Mouse (Mus musculus): ENCODE measurements around the gene Tns2. TPM values are rescaled to one million over a fixed set of nuclear protein-coding genes. Genes with fewer than 3 reads are reported as not detected.

Tns2 gene
- polyA plus RNA-seq, 1 experiment from 2014 or later = 8.7 TPM

GRCm38 (mm10) chr15:102120530-102120929 is 20.3 kb downstream of the Tns2 start:
- H3K36me3 ChIP-seq (ENCODE audit: control insufficient read depth, insufficient read depth, low read length) = peaks cover 27% of the 10 kb centered on the region
- H3K27ac ChIP-seq (ENCODE audit: low read depth, low read length) = no peak overlapping the region
- no peak overlapping the region for H3K4me2 ChIP-seq (ENCODE audit: low read length)
- H3K27me3 ChIP-seq (replicated peaks; ENCODE audit: control insufficient read depth, insufficient read depth, low read length) = no peaks in the 10 kb centered on the region
- H3K9ac ChIP-seq (ENCODE audit: low read depth, low read length) = no peak overlapping the region
- 78% methylated on average over 5 of the region's 5 CpGs for WGBS
- no peak for ATAC-seq
- H3K4me1 ChIP-seq (ENCODE audit: control insufficient read depth, insufficient read depth, low read depth, low read length) = peaks cover 18% of the 10 kb centered on the region
- no peak overlapping the region for H3K4me3 ChIP-seq (ENCODE audit: low read length)
- H3K9me3 ChIP-seq (ENCODE audit: control insufficient read depth, low read length) = no peaks in the 10 kb centered on the region

DNA sequence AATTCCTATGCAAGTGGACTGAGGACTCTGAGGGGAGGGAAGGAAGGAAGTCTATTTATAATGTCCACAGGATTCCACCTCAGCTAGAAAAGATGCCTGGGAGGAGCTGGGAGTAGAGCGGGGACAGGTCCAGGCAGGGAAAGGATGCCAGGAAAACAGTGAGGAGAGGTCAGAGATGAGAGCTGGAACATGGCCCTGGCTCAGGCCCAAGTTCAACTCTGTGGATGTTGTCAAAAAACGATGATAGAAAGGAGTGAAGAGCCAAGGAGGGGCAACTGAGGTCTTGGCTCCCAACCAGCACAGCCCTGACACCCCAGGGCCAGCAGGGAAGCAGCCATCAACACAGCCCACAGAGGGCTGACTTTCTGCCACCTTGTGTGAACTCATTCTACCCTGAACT is 26.1 kb downstream of the Tns2 start:
- Histone ChIP-seq H3K9me3 (ENCODE audit: control insufficient read depth, low read length) (no peaks in the 10 kb centered on the region), H3K36me3 (ENCODE audit: control insufficient read depth, insufficient read depth, low read length) (peaks cover 41% of the 10 kb centered on the region), H3K4me3 (ENCODE audit: low read length) (no peak overlapping the region), H3K4me2 (ENCODE audit: low read length) (no peak overlapping the region), H3K27me3 (replicated peaks; ENCODE audit: control insufficient read depth, insufficient read depth, low read length) (no peaks in the 10 kb centered on the region), H3K9ac (ENCODE audit: low read depth, low read length) (no peak overlapping the region), H3K4me1 (ENCODE audit: control insufficient read depth, insufficient read depth, low read depth, low read length) (no peaks in the 10 kb centered on the region; the same call in 1 of the 2 replicates), H3K27ac (ENCODE audit: low read depth, low read length) (no peak overlapping the region)
- 43% methylated on average over 2 of the region's 2 CpGs for WGBS
- no peak for ATAC-seq

- H3K4me1 ChIP-seq (ENCODE audit: control insufficient read depth, insufficient read depth, low read depth, low read length) = peaks cover 13% of the 10 kb centered on the region
- no peak overlapping the region for H3K4me3 ChIP-seq (ENCODE audit: low read length)
- no peak overlapping the region for H3K9ac ChIP-seq (ENCODE audit: low read depth, low read length)
- 85% methylated on average over 9 of the region's 9 CpGs for WGBS
- peaks cover 26% of the 10 kb centered on the region for H3K36me3 ChIP-seq (ENCODE audit: control insufficient read depth, insufficient read depth, low read length)
- no peaks in the 10 kb centered on the region for H3K27me3 ChIP-seq (replicated peaks; ENCODE audit: control insufficient read depth, insufficient read depth, low read length)
- H3K4me2 ChIP-seq (ENCODE audit: low read length) = no peak overlapping the region
- H3K9me3 ChIP-seq (ENCODE audit: control insufficient read depth, low read length) = no peaks in the 10 kb centered on the region
- H3K27ac ChIP-seq (ENCODE audit: low read depth, low read length) = no peak overlapping the region
- ATAC-seq = no peak
These were observed 33.1 kb downstream of the Tns2 start for GRCm38 (mm10) chr15:102133314-102133713.

DNA sequence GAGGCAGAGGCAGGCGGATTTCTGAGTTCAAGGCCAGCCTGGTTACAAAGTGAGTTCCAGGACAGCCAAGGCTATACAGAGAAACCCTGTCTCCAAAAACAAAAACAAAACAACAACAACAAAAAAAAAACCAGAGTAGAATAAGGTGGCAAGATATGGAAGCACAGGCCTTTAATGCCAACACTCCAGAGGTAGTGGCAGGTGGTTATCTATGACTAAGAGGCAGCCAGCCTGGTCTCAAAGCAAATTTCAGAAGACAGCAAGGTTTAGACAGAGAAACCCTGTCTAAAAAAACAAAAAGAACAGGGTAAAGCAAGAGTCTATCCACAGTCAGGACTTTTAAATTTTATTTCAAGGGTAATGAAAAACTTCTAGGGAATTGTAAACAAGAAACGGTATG is 34.5 kb downstream of the Tns2 start:
- H3K9ac ChIP-seq (ENCODE audit: low read depth, low read length) = no peak overlapping the region
- H3K4me2 ChIP-seq (ENCODE audit: low read length) = peak overlapping the region; percentile 64
- no peaks in the 10 kb centered on the region for H3K9me3 ChIP-seq (ENCODE audit: control insufficient read depth, low read length)
- no peaks in the 10 kb centered on the region for H3K27me3 ChIP-seq (replicated peaks; ENCODE audit: control insufficient read depth, insufficient read depth, low read length)
- H3K4me3 ChIP-seq (ENCODE audit: low read length) = no peak overlapping the region; the same call in 1 of the 2 replicates
- no peak overlapping the region for H3K27ac ChIP-seq (ENCODE audit: low read depth, low read length)
- H3K4me1 ChIP-seq (ENCODE audit: control insufficient read depth, insufficient read depth, low read depth, low read length) = peaks cover 13% of the 10 kb centered on the region
- ATAC-seq = no peak
- H3K36me3 ChIP-seq (ENCODE audit: control insufficient read depth, insufficient read depth, low read length) = peaks cover 23% of the 10 kb centered on the region
- WGBS = 85% methylated on average over 2 of the region's 2 CpGs

DNA sequence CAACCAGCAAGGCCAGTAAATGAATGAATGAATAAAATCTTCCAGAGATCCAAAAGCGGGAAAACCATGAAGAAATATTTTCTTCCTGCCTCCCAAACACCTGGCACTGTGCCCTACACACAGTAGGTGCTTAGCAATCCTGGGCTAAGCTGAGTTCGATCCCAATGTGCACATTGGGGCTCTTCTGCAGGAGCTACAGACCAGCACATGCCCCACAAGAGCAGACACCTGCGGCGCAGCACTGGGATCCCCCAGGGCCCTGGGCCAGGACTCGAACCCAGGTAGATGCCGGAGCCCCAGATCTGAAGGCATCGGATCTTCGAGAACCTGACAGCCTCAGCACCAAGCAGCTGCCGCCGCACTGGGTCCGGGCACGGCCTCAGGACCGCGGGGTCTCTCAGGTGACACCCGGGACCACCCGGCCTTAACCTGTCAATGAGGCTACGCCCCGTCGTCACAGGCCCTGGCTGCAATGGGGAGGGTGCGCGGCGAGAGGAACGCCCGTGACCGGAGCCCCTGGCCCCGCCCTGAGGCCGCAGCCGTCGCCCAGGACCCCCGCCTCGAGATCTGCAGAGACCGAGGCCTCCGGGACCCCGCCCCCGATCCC is 35.4 kb downstream of the Tns2 start:
- peak overlapping the region; percentile 64 for H3K4me2 ChIP-seq (ENCODE audit: low read length)
- H3K36me3 ChIP-seq (ENCODE audit: control insufficient read depth, insufficient read depth, low read length) = peaks cover 14% of the 10 kb centered on the region
- H3K9me3 ChIP-seq (ENCODE audit: control insufficient read depth, low read length) = no peaks in the 10 kb centered on the region
- 4% methylated on average over 27 of the region's 35 CpGs for WGBS
- H3K4me3 ChIP-seq (ENCODE audit: low read length) = peak overlapping the region; percentile 86
- peak overlapping the region; percentile 88 for H3K27ac ChIP-seq (ENCODE audit: low read depth, low read length)
- H3K4me1 ChIP-seq (ENCODE audit: control insufficient read depth, insufficient read depth, low read depth, low read length) = peaks cover 13% of the 10 kb centered on the region
- H3K9ac ChIP-seq (ENCODE audit: low read depth, low read length) = peak overlapping the region; percentile 95
- peak; percentile 77 for ATAC-seq
- no peaks in the 10 kb centered on the region for H3K27me3 ChIP-seq (replicated peaks; ENCODE audit: control insufficient read depth, insufficient read depth, low read length)

- H3K9ac ChIP-seq (ENCODE audit: low read depth, low read length) = peak within 1 kb of the TSS; percentile 95
- peak; percentile 99 for ATAC-seq
- H3K9me3 ChIP-seq (ENCODE audit: control insufficient read depth, low read length) = no peaks in the 10 kb centered on the region
- WGBS = 0% methylated on average over 50 of the region's 50 CpGs
- H3K4me1 ChIP-seq (ENCODE audit: control insufficient read depth, insufficient read depth, low read depth, low read length) = peaks cover 13% of the 10 kb centered on the region
- peak within 1 kb of the TSS; percentile 86 for H3K4me3 ChIP-seq (ENCODE audit: low read length)
- H3K27me3 ChIP-seq (replicated peaks; ENCODE audit: control insufficient read depth, insufficient read depth, low read length) = no peaks in the 10 kb centered on the region
- peak within 1 kb of the TSS; percentile 64 for H3K4me2 ChIP-seq (ENCODE audit: low read length)
- H3K36me3 ChIP-seq (ENCODE audit: control insufficient read depth, insufficient read depth, low read length) = peaks cover 10% of the 10 kb centered on the region; the same call in 1 of the 2 replicates
- peak within 1 kb of the TSS; percentile 88 for H3K27ac ChIP-seq (ENCODE audit: low read depth, low read length)
These were observed 36.0 kb downstream of the Tns2 start, which contains the start of gene Spryd3 for GRCm38 (mm10) chr15:102136129-102136758. TSS of gene Spryd3 (minus strand) at chr15:102136234.

DNA sequence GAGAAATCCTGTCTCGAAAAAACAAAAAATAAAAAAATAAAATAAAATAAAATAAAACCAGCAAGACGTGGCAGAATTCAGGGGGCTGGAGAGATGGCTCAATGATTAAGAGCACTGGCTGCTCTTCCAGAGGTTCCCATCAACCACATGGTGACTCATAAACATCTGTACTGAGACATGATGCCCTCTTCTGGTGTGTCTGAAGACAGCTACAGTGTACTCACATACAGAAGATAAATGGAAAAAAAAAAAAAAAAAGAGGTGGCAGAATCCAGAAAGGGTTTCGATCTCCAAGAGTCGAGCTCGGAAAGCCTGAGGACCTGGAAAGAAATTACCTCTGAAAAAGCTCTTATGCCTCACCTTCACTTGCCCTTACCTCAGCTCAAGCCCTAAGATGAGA is 40.9 kb downstream of the Tns2 start:
- Histone ChIP-seq H3K4me1 (ENCODE audit: control insufficient read depth, insufficient read depth, low read depth, low read length) (peaks cover 6% of the 10 kb centered on the region), H3K27ac (ENCODE audit: low read depth, low read length) (no peak overlapping the region), H3K9ac (ENCODE audit: low read depth, low read length) (no peak overlapping the region), H3K9me3 (ENCODE audit: control insufficient read depth, low read length) (no peaks in the 10 kb centered on the region), H3K4me3 (ENCODE audit: low read length) (no peak overlapping the region), H3K4me2 (ENCODE audit: low read length) (no peak overlapping the region), H3K36me3 (ENCODE audit: control insufficient read depth, insufficient read depth, low read length) (no peaks in the 10 kb centered on the region), H3K27me3 (replicated peaks; ENCODE audit: control insufficient read depth, insufficient read depth, low read length) (peaks cover 26% of the 10 kb centered on the region)
- 91% methylated on average over 5 of the region's 5 CpGs for WGBS
- no peak for ATAC-seq

DNA sequence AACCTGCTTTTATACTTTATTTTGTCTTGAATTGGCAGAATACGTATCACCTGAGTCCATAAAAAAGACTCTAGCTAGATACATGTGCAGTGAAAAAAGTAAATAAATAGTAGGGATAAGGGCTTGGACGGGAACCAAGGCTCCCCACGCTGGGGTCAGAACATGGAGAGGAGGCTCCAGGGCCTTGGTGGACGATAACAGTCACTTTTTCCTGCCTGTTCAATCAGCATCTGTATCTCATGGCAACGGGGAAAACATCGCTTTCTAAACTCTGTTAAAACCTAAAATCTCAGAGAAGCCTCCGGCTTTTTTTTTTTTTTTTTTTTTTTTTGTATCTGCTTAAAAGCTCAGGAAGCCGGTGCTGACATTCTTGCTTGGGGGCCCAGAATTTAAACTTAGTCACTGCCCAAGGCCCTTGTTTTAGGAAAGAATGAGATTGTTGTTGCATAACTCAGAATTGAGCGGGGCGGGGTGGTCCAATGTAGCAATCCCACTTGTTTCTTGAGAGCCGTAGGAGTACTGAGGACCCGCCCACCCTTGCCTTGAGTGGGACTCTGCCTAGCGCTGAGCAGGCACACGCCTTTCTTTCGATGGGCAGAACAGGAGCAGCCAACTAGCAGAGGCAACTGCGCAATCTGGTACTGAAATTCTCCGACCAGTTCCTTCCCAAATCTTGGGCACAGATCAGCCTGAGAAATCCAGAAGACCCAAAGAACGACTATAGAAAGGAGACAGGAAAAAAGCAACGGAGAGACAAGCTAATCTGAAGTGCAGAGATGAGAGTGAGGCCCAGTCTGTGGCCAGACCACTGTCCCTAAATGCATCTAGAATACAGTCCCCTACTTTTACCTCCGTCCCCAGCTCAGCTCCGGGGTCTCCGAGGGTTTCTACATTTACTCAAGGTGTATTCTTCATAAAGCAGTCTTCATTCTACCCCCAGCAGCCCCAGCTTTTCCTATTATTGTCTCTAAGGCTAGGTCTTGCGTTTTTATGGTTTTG is 43.0 kb downstream of the Tns2 start:
- H3K4me1 ChIP-seq (ENCODE audit: control insufficient read depth, insufficient read depth, low read depth, low read length) = no peaks in the 10 kb centered on the region; the same call in 1 of the 2 replicates
- no peak overlapping the region for H3K9ac ChIP-seq (ENCODE audit: low read depth, low read length)
- WGBS = 55% methylated on average over 23 of the region's 23 CpGs
- H3K27me3 ChIP-seq (replicated peaks; ENCODE audit: control insufficient read depth, insufficient read depth, low read length) = peaks cover 26% of the 10 kb centered on the region
- H3K9me3 ChIP-seq (ENCODE audit: control insufficient read depth, low read length) = no peaks in the 10 kb centered on the region
- no peaks in the 10 kb centered on the region for H3K36me3 ChIP-seq (ENCODE audit: control insufficient read depth, insufficient read depth, low read length)
- no peak for ATAC-seq
- no peak overlapping the region for H3K4me2 ChIP-seq (ENCODE audit: low read length)
- H3K4me3 ChIP-seq (ENCODE audit: low read length) = no peak overlapping the region
- no peak overlapping the region for H3K27ac ChIP-seq (ENCODE audit: low read depth, low read length)

Data from hindbrain, embryonic 16.5 days (tissue).